Mouse (Mus musculus) neural tube, embryonic 10.5 days (tissue): ENCODE measurements at regions not wholly inside any gene's neighbourhood (a gene's known extent, or its start where the extent isn't known, plus 50 kb on each side); places are given as distances from the start of the nearest gene placed in this dataset.

Experiments used
- DNase-seq: peaks from one replicate; pipeline ENCODE4 v3.0.0-alpha.2; 2017; ENCODE audit warnings: low spot score; ENCODE audit errors: extremely low spot score

- no peak for DNase-seq
These were observed 754.5 kb downstream of the Nedd1 start for GRCm38 (mm10) chr10:91967570-91968310.

- no peak for DNase-seq
These were observed 762.3 kb downstream of the Nedd1 start for GRCm38 (mm10) chr10:91959734-91960492.

- DNase-seq: no peak
These were observed 769.1 kb downstream of the Nedd1 start for GRCm38 (mm10) chr10:91953078-91953477.

- DNase-seq: no peak
These were observed 742.5 kb upstream of the Tmpo start for GRCm38 (mm10) chr10:91923626-91924025.

GRCm38 (mm10) chr10:91889864-91890263 lies 708.7 kb upstream of the Tmpo start:
- no peak for DNase-seq

GRCm38 (mm10) chr10:91888537-91888936 lies 707.4 kb upstream of the Tmpo start:
- no peak for DNase-seq

- peak; percentile 20 for DNase-seq
These were observed 702.0 kb upstream of the Tmpo start for GRCm38 (mm10) chr10:91883155-91883554.

GRCm38 (mm10) chr10:91882481-91882880 lies 701.4 kb upstream of the Tmpo start:
- no peak for DNase-seq

GRCm38 (mm10) chr10:91881521-91882228 lies 700.6 kb upstream of the Tmpo start:
- DNase-seq: no peak

GRCm38 (mm10) chr10:91875450-91875849 lies 694.3 kb upstream of the Tmpo start:
- no peak for DNase-seq

GRCm38 (mm10) chr10:91871244-91871643 lies 690.1 kb upstream of the Tmpo start:
- no peak for DNase-seq

GRCm38 (mm10) chr10:91858711-91859595 lies 677.8 kb upstream of the Tmpo start:
- DNase-seq: no peak

- no peak for DNase-seq
These were observed 646.0 kb upstream of the Tmpo start for GRCm38 (mm10) chr10:91827074-91827473.

GRCm38 (mm10) chr10:91823499-91823898 lies 642.4 kb upstream of the Tmpo start:
- no peak for DNase-seq

GRCm38 (mm10) chr10:91804870-91805269 lies 623.8 kb upstream of the Tmpo start:
- DNase-seq: no peak
